Mouse (Mus musculus): ENCODE data around the gene Iqch.

Iqch gene

DNA sequence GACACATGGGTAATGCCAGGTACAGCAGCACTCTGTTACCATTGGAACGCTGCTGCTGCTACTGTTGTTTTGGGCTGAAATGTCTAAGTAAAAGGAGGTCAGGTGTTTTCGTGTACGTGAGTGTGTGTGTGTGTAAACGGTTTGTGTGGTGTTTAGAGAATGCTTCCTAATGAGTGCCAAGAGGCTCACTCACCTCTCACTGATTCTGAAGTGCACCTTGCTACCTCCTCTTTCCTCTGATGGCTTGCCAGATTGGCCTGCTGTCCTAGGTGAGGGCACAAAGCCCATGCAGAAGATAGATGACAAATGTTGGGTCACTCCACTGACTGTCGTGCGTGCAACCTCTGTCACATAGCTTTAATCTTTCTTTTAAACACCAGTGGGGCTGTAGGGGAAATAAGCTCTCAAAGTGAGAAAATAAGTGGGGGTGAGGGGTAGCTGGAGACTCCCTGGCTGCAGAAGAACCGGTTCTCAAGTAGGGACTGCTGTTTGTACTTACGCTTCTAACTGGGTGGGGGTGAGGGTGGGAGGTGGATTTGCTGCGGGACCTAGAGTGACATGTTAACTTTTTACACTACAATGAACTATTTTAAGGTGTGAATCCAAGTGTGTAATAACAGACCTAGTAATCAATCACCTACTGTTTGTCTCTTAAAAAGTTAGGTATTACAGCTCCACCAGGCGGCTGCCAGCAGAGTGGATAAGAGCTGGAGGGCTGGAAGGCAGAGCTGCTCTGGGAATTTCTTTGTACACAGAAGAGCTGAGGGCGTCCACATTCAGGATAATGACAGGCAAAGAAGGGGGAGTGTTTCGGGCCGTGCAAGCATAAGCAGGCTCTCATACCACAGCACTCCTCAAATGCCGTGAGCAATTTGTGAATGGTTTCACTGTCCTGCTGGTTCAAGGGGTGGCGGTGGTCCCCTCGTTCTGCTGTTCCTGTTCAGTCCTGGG, 10.5 kb upstream of the Iqch start:
- no peak for DNase-seq (ENCODE audit: extremely low read depth, low read depth)

DNA sequence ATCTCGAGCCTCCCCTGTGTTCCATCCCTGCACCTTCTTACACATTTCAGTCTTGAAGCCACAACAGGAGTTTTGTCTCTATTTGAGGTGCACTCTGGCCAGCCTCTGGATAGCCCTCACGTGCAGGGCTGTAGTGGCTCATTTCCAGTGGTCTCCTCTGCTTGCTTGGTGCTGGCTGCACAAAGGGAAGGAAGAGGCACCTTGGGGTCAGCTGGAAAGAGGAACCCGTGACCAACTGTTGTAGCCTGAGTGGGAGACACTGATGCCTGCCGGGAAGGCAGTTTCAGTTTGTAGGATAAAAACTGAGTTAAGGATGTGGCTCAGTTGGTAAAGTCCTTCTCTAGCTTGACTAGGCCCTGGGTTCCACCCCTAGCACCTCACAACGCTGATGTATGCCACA, 9.7 kb upstream of the Iqch start:
- no peak for DNase-seq (ENCODE audit: extremely low read depth, low read depth)

DNA sequence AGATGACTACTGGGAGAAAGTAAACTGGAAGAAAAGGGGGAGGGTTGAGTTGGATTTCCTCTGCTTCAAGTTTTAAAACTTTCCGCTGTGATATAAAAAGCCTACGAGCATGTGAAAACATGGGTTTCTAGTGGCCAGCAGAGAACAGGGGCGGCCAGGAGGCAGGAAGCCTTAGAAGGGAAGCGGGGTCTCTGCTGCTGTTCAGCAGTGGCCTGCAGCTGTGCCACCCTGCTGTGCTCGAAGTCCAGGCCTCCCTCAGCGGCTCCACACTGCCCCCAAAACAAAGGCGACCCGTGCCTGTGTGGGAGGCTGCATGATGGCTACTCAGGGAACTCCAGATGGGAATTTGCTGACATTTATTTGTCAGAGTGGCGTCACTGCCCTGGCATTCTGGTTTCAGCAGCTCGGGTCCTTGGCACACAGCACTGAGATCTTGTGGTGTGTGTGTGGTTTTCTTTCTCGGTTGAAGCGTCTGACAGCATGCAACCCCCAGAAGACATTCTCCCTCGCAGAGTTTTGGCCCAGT, 8.6 kb upstream of the Iqch start:
- no peak for DNase-seq (ENCODE audit: extremely low read depth, low read depth)

DNA sequence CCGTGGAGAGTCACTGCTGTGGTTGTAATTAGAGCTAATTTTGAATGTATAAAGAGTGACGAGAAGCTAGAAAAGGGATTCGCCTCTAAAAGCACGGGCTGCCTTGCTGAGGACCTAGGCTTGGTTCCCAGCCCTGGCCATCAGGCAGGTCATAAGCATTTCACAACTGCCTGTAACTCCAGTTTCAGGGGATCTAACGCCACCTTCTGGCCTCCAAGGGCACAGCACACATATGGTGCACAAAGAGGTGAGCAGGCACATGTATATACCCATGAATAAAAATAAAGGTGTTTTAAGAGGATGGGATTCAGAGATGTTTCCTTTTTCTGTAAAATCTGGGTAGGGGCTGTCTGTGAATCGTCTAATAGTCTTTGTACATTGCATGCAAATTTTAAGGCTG, 7.9 kb upstream of the Iqch start:
- no peak for DNase-seq (ENCODE audit: extremely low read depth, low read depth)

DNA sequence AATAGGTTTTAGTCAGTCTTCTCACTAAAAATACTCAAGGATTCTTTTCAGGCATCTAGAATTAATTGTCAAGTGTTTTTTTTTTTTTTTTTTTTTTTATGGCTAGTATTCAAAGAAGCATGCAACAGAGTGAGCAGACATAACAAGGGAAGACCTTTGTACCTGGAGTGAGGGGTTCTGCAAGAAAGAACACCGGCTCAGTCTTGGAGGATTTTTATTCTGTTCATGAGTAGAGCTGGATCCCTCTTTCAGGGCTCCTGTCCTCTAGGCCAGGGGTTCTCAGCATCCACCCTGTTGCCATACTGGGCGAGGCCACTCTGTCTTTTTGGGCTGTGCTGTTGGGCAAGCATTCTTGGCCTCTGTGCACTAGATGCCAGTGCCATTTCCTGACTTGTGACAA, 7.5 kb upstream of the Iqch start:
- no peak for DNase-seq (ENCODE audit: extremely low read depth, low read depth)

DNA sequence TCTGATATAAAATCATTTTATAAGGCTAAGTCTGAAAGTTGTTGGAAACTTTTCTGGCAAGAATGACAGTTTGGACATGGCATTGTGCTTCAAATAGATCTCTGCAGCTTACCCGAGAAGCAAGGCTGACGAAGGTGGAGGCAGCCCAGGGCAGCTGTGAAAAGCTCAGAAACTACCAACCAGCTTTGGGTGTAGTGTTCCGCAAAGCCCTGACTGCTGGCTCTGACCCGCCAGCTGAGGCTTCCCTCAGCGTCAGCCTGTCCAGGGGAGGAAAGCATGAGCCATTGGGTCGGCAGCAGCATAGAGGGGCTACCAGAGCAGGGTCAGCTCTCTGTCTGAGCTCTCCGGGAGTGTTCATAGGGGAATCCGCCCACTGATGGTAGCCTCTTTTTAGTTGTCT, 7.0 kb upstream of the Iqch start:
- DNase-seq (ENCODE audit: extremely low read depth, low read depth) = no peak

DNA sequence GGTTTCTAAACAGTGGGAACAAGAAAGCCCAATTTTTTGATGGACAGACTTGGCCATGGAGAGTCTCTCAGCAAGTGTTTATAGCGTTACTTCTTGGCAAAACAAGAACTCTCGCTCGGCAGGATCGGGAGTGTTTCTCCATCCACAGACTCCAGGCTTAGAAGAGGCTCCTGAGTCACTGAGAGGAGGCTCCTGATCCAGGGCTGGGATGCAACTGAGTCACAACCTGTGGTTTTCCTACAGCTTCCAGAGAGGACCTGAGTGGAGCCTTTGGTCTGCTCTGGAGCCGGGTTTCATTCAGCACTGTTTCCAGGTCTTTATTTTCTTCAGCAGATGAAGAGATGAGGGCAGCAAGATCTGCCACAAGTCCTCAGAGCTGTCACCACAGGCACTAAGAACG, 5.7 kb upstream of the Iqch start:
- DNase-seq (ENCODE audit: extremely low read depth, low read depth) = no peak

DNA sequence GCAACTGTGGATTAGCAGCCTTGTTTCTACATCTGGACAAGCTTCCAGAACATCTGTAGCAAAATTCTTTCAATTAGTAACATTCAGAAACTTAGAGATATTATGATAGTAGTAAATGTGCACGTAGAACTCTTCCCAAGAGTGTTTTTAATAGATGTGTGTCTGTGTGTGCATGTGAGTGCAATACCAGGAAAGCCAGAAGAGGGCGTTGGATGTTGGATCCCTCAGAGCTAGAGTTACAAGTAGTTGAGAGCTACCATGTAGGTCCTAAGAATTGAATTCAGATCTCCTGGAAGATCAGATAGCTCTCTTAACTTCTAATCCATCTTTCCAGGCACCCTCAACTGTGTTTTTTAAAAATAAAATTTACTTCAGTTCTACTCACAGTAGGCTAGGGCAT, 4.3 kb upstream of the Iqch start:
- no peak for DNase-seq (ENCODE audit: extremely low read depth, low read depth)

DNA sequence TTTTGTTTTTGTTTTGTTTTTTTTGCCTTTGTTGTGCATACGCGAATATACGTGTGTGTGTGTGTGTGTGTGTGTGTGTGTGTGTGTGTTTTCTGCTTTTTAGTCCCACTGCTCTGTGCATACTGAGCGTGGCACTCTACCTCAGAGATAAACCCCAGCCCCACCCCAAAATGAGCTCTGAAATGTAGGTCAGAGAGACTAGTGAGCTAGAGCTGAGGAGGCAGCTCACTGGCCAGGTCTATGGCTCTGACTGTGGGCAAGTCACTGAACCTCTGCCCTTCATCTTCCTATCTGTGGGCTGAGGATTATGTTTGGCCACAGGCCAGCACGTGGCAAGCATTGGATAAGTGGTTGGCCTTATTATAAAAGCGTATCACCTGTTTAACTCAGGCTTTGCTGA, 1.6 kb upstream of the Iqch start:
- peak; percentile 19 for DNase-seq (ENCODE audit: extremely low read depth, low read depth)

DNA sequence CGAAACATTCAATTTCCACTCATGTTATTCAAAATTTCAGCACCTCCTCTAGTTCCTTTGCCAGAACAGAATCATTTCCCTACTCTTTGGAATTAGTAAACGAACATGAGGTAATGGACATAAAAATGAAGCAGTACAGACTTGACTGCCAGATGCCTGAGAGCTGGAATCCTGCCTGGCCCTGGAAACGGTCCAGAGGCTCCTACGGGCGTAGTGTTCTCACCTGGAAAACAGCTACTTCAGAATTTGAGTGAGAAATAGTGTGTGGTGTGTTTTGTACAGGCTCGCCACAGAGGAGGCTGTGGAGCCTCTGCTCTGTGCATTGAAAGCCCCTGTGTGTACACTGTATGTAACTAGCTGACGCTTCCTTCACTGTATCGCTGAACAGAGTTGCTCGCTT, 5.6 kb downstream of the Iqch start:
- DNase-seq (ENCODE audit: extremely low read depth, low read depth) = no peak

DNA sequence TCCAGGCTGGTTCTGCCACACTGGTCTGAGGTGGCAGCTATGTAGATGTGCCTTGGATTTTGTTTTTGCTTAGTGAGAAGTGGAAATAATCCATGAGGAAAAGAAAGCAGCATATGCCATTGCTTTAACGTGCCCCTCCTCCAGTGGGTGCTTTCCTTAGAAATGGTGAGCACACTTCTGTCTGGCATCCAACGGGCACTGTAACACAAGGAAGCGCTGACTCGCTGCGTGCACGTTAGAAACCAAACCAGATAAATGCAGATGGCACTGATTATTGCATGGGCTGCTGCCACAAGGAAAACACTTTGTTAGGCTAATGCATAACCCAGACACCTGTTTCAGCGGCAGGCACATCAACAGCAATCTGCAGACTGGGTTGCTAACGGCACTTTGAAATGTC, 6.6 kb downstream of the Iqch start:
- DNase-seq (ENCODE audit: extremely low read depth, low read depth) = no peak

DNA sequence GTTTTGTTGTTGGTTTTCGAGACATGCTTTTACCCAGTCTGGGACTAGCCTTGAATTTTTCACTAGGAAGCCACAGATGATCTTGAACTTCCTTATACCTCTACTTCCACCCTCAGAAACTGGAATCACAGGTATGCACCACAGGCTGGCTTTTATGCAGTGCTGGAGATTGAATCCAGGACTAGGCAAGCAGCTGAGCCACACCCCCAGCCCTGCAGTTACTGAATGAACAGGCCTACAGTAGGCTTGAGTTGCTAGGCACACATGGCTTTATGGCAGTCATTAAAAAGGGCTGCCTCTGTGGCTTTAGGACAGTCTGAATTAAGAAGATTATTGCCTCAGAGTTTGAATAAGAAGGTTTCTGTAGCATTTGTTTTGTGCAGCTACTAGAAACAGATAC, 7.3 kb downstream of the Iqch start:
- no peak for DNase-seq (ENCODE audit: extremely low read depth, low read depth)

DNA sequence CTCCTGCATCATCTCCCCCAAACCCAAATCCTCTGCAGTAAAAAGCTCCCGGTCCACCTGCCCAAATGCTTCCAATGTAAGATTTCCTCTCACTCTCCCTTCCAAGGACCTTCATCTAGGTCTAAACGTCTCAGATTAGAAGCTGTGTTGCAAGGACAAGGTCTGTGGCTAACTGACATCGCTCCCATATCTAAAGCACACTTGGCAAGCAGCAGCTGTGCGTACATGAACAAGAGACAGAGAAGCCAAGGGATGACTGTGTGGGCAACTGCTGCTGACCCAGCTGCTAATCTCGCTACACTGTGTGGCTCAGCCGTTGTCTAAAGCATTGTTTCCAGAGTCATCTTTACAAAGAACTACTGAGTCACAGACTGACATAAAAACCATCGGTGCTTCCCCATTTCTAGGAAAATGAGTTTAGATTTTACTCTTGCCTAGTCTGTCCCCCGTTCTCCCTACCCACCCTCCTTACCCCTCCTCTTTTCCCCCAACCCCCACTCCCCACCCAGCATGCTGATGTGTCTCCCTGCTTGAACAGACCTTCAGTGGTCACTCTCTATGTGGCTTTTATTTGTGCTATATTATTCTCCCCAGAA, 10.5 kb downstream of the Iqch start:
- no peak for DNase-seq (ENCODE audit: extremely low read depth, low read depth)

DNA sequence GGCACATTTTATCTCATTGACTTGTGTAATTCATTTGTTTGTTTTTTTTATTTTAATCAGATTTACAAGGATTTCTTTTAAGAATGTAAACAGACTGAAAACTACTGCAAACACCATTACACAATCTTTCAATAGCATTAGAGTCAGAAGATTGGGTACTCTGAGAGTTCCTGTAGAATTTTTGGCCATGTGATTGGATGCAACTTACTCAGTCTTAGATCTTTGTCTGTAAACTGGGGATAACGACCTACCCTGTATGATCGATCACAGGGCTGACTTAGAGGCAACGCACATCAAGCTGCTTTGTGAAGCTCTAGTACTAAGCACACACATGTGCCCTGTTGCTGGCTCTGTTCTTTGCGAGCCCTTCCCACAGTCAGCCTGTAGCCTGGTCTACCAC, 11.7 kb downstream of the Iqch start:
- DNase-seq (ENCODE audit: extremely low read depth, low read depth) = no peak

DNA sequence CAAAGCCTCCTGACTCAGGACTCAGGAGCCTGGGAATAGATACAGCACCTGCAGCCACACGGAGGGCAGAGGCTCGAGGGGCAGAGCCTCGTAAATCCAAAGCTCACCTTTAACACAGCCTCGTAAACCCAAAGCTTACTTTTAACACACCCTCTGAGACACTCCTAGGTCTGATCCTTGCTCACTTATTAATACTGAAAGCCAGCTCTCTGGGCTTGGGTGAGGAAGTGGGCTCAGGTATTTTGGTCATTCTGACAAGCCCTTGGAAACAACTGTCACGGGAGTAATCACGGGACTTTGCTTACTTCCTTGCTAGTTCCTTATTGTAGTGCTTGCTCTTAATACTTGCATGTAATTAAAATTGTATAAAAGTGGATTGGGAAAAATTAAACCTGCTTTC, 13.1 kb downstream of the Iqch start:
- no peak for DNase-seq (ENCODE audit: extremely low read depth, low read depth)

DNA sequence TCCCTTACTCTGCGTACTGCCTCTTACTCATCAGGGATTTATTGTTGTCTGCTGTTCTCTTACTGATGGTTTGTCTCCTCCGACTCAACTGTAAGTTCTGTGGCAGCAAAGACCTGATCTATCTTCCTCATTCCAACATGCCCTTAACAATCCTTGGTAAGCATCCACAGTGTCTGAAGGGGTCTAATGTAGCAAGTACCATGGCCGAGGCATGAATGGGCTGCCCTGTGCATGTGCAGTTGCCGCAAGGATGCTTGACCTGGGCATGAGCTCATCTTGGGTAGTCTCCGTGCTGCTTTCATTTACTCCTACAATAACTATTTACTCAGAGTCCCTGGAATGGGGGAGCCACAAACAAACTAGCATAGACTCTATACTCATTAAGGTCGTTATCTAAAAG, 17.0 kb downstream of the Iqch start:
- DNase-seq (ENCODE audit: extremely low read depth, low read depth) = no peak

DNA sequence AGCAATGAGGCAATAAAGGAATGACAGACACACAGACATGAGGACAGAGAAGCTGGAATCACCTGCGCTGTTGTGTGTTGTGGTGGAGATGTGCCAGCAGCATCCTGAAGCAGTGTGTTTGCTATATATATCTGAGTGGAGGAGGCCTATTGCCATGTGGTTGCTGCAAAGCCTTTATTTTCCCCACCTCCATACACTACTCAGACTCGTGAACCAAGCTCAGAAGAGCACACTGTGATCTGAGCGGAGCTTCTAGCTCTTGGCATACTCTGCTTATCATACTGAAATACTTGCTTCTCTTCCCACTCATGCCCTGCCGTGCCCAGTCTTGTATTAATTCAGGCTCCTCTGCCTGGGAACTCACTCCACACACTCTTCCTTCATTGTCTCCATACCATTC, 20.5 kb downstream of the Iqch start:
- DNase-seq (ENCODE audit: extremely low read depth, low read depth) = no peak

DNA sequence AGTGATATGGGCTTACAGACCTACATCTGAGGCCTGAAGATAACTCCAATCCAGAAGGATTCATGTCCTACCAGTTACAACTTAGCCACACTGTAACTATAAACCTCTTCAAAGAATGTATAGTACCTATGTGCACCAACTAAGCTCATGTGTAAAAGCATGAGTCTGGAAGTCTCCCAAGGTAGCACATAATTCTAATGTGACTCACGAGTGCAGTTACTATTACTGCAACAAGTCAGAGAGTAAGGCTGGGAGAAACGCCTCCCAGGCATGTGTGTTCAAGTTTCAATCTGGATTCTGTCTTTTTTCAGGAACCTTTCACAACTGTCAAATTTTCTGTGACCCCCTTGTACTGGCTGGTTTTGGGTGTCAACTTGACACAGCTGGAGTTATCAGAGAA, 22.2 kb downstream of the Iqch start:
- DNase-seq (ENCODE audit: extremely low read depth, low read depth) = no peak

DNA sequence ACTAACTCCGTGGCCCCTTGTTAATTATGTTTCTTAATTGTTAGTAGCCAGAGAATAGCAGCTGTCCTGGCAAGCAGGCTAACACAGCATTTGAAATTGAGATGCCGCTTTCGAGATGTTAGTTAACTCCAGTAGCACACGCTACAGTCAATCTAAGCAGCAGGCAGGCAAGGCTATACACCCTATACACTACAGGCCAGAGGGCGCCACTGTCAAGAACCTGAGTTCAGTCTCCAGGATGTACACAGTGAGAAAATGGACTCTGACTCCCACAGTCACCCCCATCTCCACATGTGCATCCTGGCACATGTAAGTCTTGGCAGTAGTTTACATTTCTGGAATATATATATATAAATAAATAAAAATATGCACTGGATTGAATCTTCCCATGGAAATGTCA, 22.6 kb downstream of the Iqch start:
- DNase-seq (ENCODE audit: extremely low read depth, low read depth) = no peak

DNA sequence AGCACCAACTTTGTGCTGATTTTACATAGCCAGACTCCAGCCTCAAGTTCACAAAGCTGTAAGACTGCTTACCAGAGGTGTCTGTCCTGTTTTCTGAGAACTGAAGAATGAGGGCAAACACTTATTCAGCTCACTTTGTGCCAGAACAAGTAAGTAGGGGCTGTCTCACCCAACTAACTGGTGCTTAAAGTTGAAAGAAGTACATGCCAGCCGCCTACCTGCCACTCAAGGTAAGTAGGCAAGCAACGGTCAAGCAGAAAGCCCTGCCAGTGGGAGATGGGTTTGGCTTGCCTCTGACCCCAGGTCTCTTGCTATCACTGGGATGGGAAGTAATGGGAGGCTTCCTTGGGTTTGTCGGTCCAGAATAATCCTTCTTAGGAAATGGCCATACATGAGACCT, 24.8 kb downstream of the Iqch start:
- no peak for DNase-seq (ENCODE audit: extremely low read depth, low read depth)

DNA sequence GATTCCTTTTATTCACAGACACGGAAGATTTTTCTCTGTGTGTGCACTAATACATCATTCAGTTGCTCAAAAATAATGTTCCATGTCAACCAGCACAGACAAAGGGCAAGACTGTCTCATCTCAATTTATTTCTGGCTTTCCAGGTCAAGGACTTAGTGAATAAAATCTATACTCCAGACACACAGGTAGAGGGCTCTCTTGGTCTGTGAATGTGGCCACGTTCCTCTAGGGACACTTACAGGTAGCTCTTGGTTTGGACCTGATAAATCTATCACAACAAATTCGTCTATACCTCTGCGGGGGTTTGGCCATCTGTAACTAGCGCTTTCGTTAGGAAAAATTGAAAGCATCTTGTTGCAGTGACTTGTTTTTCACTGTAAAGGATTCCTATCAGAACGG, 29.4 kb downstream of the Iqch start:
- no peak for DNase-seq (ENCODE audit: extremely low read depth, low read depth)

DNA sequence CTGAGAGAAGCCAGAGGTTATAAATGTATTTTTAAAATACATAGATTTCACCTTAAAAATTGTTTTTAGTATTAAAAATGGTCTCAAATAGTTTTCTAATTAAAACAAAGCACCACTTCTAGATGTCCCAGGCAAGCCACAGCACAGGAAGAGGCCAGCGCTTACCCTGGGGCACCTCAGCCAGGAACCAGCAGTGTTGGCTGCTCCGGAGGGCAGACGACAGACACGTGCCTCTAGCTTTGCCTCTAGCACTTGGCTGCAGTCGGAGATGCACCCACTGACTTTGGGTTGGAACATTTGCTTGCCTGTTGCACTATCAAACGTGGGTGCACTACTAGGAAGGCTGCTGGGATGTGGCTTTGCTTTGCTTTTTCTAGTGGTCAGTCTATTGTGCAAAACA, 30.4 kb downstream of the Iqch start:
- DNase-seq (ENCODE audit: extremely low read depth, low read depth) = no peak

DNA sequence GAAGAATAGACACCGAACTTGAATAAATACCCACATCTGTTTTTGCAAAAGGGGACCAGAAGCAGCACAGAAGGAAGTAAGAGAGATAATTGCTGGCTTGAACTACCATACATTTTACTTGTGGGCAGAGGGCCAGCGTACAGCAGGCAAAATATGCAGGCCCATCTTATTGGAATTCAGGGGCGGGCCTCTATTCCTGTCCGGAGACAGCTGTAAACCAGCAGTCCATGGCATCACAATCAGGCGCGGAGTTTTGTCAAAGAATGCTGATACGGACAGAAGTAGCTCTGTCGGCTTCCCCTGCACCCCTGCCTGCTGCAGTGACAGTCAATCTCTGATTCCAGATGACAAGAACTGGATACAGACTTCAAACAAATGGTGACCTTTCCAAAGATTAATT, 33.5 kb downstream of the Iqch start:
- no peak for DNase-seq (ENCODE audit: extremely low read depth, low read depth)
